Mouse (Mus musculus) hindbrain, embryonic 10.5 days (tissue): ENCODE data around the gene Rnf7. TPM values are rescaled to one million over a fixed set of nuclear protein-coding genes. Genes with fewer than 3 reads are reported as not detected.
"Not testable (repeated sequence)": the region's sequence is repeated elsewhere in the genome, so short reads cannot be mapped to it uniquely, and the experiment has no call there.

Experiments used
- DNase-seq: peaks from one replicate; pipeline ENCODE4 v3.0.0-alpha.2; 2017; ENCODE audit warnings: low spot score
- H3K27ac ChIP-seq: fragments of 300-500 bp; sonication (generic); 2 replicates; pipeline ENCODE4 v1.5.1; 2016; ENCODE audit warnings: mild to moderate bottlenecking, moderate library complexity
- H3K27me3 ChIP-seq: fragments of 300-500 bp; sonication (generic); 2 replicates; pipeline ENCODE4 v1.6.1; 2016; ENCODE audit warnings: mild to moderate bottlenecking; ENCODE audit not compliant: poor library complexity, insufficient read depth, severe bottlenecking
- H3K36me3 ChIP-seq: fragments of 300-500 bp; sonication (generic); 2 replicates; pipeline ENCODE4 v1.6.1; 2016; ENCODE audit warnings: mild to moderate bottlenecking, moderate library complexity
- H3K4me1 ChIP-seq: fragments of 300-500 bp; sonication (generic); replicated peaks from 2 replicates; pipeline ENCODE4 v1.6.1; 2016; ENCODE audit warnings: mild to moderate bottlenecking
- H3K4me3 ChIP-seq: fragments of 300-500 bp; sonication (generic); 2 replicates; pipeline ENCODE4 v1.5.1; 2016; ENCODE audit warnings: mild to moderate bottlenecking, moderate library complexity
- H3K9me3 ChIP-seq: fragments of 300-500 bp; sonication (generic); 2 replicates; pipeline ENCODE4 v1.6.1; 2016; ENCODE audit warnings: mild to moderate bottlenecking, moderate library complexity
- WGBS: fragments of 180-500 bp; shearing (Covaris S2); methylation state at CpG from one replicate; pipeline ENCODE4 v1.1.7; 2016; 5-methylcytosine and 5-hydroxymethylcytosine counted together
- polyA plus RNA-seq: library from polyadenylated mRNA; unstranded; fragments of >200 nt; fragmentation: Nextera tagmentation; extraction: Ambion mirVana; gene quantifications from 2 replicates; pipeline ENCODE4 v1.2.1, GENCODE M21; 2016

Rnf7 gene
- 269 and 272 TPM in 2 replicates for polyA plus RNA-seq

GRCm38 (mm10) chr9:96478071-96478888, at the start of gene Rnf7:
Rnf7 (minus strand) TSS chr9:96478675.
- under 1% methylated on average over 74 of the region's 74 CpGs for WGBS
- Histone ChIP-seq H3K27ac (peak within 1 kb of the TSS; percentile 95), H3K9me3 (no peaks in the 10 kb centered on the region), H3K36me3 (peaks cover 25% of the 10 kb centered on the region), H3K4me3 (peak within 1 kb of the TSS; percentile 91), H3K4me1 (peaks cover 16% of the 10 kb centered on the region), H3K27me3 (no peaks in the 10 kb centered on the region)
- peak; percentile 99 for DNase-seq

- DNase-seq: no peak
- H3K36me3 ChIP-seq: no peaks in the 10 kb centered on the region
Measured at GRCm38 (mm10) chr9:96526011-96526410, 47.5 kb upstream of the Rnf7 start.

DNA sequence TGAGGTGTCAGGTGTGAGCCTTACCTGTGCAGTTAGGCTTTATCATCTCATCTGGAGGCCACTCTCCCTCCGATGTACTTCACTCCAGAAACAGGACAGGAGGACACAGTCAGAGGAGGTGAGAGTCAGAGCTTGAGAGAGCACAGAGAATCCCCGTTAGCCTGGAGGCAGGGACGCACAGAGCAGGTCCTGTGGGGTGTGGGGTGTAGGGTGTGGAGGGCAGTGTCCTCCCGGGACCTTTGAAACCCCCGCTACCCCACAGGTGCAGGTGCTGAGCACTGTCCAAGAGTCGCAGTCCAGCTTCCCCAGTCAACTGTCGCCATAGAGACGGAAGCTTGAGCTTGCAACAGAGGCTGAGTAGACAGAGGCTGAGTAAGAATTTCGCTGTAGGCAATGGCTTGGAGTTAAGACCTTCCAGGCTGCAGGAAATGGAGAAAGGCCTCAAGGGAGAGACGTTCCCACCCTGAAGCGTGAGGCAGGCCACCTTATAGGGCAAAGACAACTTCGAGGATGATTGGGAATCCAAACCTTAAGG, 46.6 kb upstream of the Rnf7 start, which contains the start of gene Gm28729:
TSS of gene Gm28729 (minus strand) at position 293 of the 535 bp plus-strand sequence.
- no peak within 1 kb of the TSS for H3K27ac ChIP-seq
- DNase-seq: no peak

More at GRCm38 (mm10) chr9:96526011-96526410, 47.5 kb upstream of the Rnf7 start:
- Histone ChIP-seq H3K9me3 (no peaks in the 10 kb centered on the region), H3K4me3 (no peak overlapping the region), H3K4me1 (peaks cover 18% of the 10 kb centered on the region), H3K27ac (no peak overlapping the region), H3K27me3 (no peaks in the 10 kb centered on the region)
- 79% methylated on average over 4 of the region's 4 CpGs for WGBS

GRCm38 (mm10) chr9:96523148-96523547, 44.7 kb upstream of the Rnf7 start:
- Histone ChIP-seq H3K4me1 (peaks cover 10% of the 10 kb centered on the region), H3K4me3 (no peak overlapping the region), H3K27ac (no peak overlapping the region), H3K36me3 (no peaks in the 10 kb centered on the region), H3K27me3 (no peaks in the 10 kb centered on the region), H3K9me3 (no peaks in the 10 kb centered on the region)
- no peak for DNase-seq
- WGBS: 88% methylated on average over 5 of the region's 5 CpGs

More for the DNA sequence above, 46.6 kb upstream of the Rnf7 start, which contains the start of gene Gm28729:
- Histone ChIP-seq H3K9me3 (no peaks in the 10 kb centered on the region), H3K36me3 (no peaks in the 10 kb centered on the region), H3K4me3 (no peak within 1 kb of the TSS), H3K27me3 (no peaks in the 10 kb centered on the region), H3K4me1 (peaks cover 10% of the 10 kb centered on the region)
- 64% methylated on average over 12 of the region's 12 CpGs for WGBS

DNA sequence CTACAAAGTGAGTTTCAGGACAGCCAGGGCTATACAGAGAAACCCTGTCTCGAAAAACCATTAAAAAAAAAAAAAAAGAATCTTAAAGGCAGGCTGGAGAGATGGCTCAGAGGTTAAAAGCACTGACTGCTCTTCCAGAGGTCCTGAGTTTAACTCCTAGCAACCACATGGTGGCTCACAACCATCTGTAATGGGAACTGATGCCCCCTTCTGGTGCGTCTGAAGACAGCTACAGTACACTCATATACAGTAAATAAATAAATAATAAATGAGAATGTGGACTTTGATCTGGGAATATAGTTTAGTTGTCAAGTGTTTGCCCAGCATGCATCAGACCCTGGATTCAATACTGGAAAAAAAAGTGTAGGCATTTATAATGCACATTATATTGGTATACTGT, 43.1 kb upstream of the Rnf7 start:
- H3K27ac ChIP-seq, DNase-seq, H3K36me3 ChIP-seq, H3K27me3 ChIP-seq, H3K4me3 ChIP-seq, H3K9me3 ChIP-seq: not testable (repeated sequence)
- H3K4me1 ChIP-seq: peaks cover 10% of the 10 kb centered on the region
- 91% methylated on average over 2 of the region's 2 CpGs for WGBS

- Histone ChIP-seq H3K4me1 (no peaks in the 10 kb centered on the region), H3K27ac (no peak overlapping the region), H3K4me3 (no peak overlapping the region), H3K9me3 (no peaks in the 10 kb centered on the region), H3K36me3 (no peaks in the 10 kb centered on the region), H3K27me3 (no peaks in the 10 kb centered on the region)
- no peak for DNase-seq
- 33% methylated on average over 4 of the region's 4 CpGs for WGBS
Measured at GRCm38 (mm10) chr9:96517429-96517828, 39.0 kb upstream of the Rnf7 start.

DNA sequence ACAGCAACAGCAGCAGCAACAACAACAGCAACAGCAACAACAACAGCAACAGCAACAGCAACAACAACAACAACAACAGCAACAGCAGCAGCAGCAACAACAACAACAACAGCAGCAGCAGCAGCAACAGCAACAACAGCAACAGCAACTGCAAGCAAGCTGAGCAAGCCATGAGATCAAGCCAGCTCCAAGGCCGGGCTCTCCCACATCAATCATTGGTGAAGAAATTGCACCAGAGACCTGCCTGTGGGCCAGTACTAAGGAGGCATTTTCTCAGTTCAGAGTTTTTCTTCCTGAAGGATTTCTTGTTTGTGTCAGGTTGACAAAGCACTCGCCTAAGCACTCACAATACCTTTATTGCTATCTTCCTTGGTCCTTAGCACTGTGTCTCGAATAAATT, 38.3 kb upstream of the Rnf7 start:
- no peaks in the 10 kb centered on the region for H3K4me1 ChIP-seq
- no peak overlapping the region for H3K27ac ChIP-seq
- WGBS: 74% methylated on average over 3 of the region's 3 CpGs
- no peaks in the 10 kb centered on the region for H3K36me3 ChIP-seq
- no peaks in the 10 kb centered on the region for H3K27me3 ChIP-seq
- DNase-seq: no peak
- H3K9me3 ChIP-seq: no peaks in the 10 kb centered on the region
- H3K4me3 ChIP-seq: no peak overlapping the region

DNA sequence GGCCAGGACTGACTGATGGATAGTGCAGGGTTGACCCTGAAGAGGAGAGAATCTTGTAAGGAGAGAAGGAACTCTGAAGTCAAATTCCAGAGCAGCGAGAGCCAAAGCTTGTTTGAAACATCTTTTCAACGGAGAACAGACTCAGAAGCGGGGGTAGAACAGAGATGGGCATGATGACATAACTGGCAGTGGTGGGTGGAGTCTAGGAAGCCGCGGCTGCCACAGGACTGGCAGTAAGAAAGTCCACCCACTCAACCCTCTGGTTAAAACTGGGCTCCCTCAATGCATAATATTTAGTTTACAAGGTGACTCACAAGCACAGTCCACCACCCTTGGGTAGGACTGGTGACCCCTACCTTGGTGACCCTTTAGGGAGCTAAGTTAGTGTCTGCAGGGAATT, 37.3 kb upstream of the Rnf7 start:
- 87% methylated on average over 5 of the region's 5 CpGs for WGBS
- Histone ChIP-seq H3K4me3 (no peak overlapping the region), H3K27ac (no peak overlapping the region)

GRCm38 (mm10) chr9:96514278-96514677, 35.8 kb upstream of the Rnf7 start:
- DNase-seq: no peak
- Histone ChIP-seq H3K9me3 (no peaks in the 10 kb centered on the region), H3K4me1 (no peaks in the 10 kb centered on the region), H3K4me3 (no peak overlapping the region), H3K27me3 (no peaks in the 10 kb centered on the region), H3K36me3 (no peaks in the 10 kb centered on the region), H3K27ac (no peak overlapping the region)
- WGBS: 86% methylated on average over 5 of the region's 5 CpGs

More for the DNA sequence above, 37.3 kb upstream of the Rnf7 start:
- Histone ChIP-seq H3K36me3 (no peaks in the 10 kb centered on the region), H3K4me1 (no peaks in the 10 kb centered on the region), H3K9me3 (no peaks in the 10 kb centered on the region), H3K27me3 (no peaks in the 10 kb centered on the region)
- no peak for DNase-seq

- peak; percentile 64 for DNase-seq
- peaks cover 26% of the 10 kb centered on the region for H3K4me1 ChIP-seq
- 27% methylated on average over 10 of the region's 10 CpGs for WGBS
- peak overlapping the region; percentile 76 for H3K27ac ChIP-seq
- no peaks in the 10 kb centered on the region for H3K9me3 ChIP-seq
- no peaks in the 10 kb centered on the region for H3K27me3 ChIP-seq
- no peaks in the 10 kb centered on the region for H3K36me3 ChIP-seq
- peak overlapping the region; percentile 28 for H3K4me3 ChIP-seq
Measured at GRCm38 (mm10) chr9:96506011-96506498, 27.6 kb upstream of the Rnf7 start.

DNA sequence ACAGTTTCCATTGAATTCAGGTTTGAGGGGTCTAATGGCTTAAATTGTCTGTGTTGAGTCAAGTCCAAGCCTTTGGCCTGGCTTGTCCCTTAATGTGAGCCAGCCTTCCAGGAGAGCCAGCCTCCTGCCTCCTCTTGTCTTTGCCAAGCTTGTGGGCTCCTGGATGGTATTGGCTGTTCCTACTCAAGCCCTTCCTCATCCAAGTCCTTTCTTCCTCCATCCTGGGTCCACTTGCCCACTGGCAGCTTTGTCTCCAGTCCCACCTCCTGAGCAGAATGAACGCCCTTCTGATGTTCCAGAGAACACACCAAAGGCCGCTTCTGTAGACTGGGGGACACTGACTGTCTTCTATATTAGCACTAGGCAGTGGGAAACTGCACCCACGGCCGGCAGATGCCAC, 26.7 kb upstream of the Rnf7 start:
- H3K27ac ChIP-seq: peak overlapping the region; percentile 76
- WGBS: 89% methylated on average over 4 of the region's 4 CpGs

GRCm38 (mm10) chr9:96504116-96504895, 25.8 kb upstream of the Rnf7 start:
- Histone ChIP-seq H3K27ac (peak overlapping the region; percentile 40; the same call in 1 of the 2 replicates), H3K27me3 (no peaks in the 10 kb centered on the region), H3K4me3 (no peak overlapping the region), H3K36me3 (no peaks in the 10 kb centered on the region), H3K4me1 (peaks cover 26% of the 10 kb centered on the region), H3K9me3 (peaks cover 1% of the 10 kb centered on the region; the same call in 1 of the 2 replicates)
- WGBS: 74% methylated on average over 17 of the region's 17 CpGs
- no peak for DNase-seq

More for the DNA sequence above, 26.7 kb upstream of the Rnf7 start:
- H3K9me3 ChIP-seq: no peaks in the 10 kb centered on the region
- peaks cover 26% of the 10 kb centered on the region for H3K4me1 ChIP-seq
- no peaks in the 10 kb centered on the region for H3K36me3 ChIP-seq
- no peak for DNase-seq
- no peaks in the 10 kb centered on the region for H3K27me3 ChIP-seq
- H3K4me3 ChIP-seq: no peak overlapping the region
